Mouse (Mus musculus) liver, embryonic 13.5 days (tissue): ENCODE measurements around the gene Psme2. TPM values are rescaled to one million over a fixed set of nuclear protein-coding genes. Genes with fewer than 3 reads are reported as not detected.

ENCODE experiments used
- ATAC-seq: fragments of 200-750 bp; cut with Nextera tagmentation; 2 replicates; pipeline ENCODE4 v1.8.0; 2017; ENCODE audit warnings: low read depth, mild to moderate bottlenecking, moderate number of reproducible peaks, moderate library complexity
- DNase-seq: peaks from one replicate; pipeline ENCODE4 v3.0.0; 2022
- H3K27ac ChIP-seq: fragments of 300-500 bp; sonication (generic); 2 replicates; pipeline ENCODE4 v1.5.1; 2015; ENCODE audit warnings: moderate library complexity, mild to moderate bottlenecking, inconsistent platforms
- H3K27me3 ChIP-seq: fragments of 300-500 bp; sonication (generic); 2 replicates; pipeline ENCODE4 v1.6.1; 2015; ENCODE audit warnings: mild to moderate bottlenecking, inconsistent platforms
- H3K36me3 ChIP-seq: fragments of 300-500 bp; sonication (generic); 2 replicates; pipeline ENCODE4 v1.6.1; 2015; ENCODE audit warnings: mild to moderate bottlenecking, inconsistent platforms
- H3K4me1 ChIP-seq: fragments of 300-500 bp; sonication (generic); replicated peaks from 2 replicates; pipeline ENCODE4 v1.6.1; 2015; ENCODE audit warnings: inconsistent platforms
- H3K4me2 ChIP-seq: fragments of 300-500 bp; sonication (generic); 2 replicates; pipeline ENCODE4 v1.6.1; 2015; ENCODE audit warnings: inconsistent platforms, mild to moderate bottlenecking, moderate library complexity
- H3K4me3 ChIP-seq: fragments of 300-500 bp; sonication (generic); replicated peaks from 2 replicates; pipeline ENCODE4 v1.5.1; 2015; ENCODE audit warnings: mild to moderate bottlenecking, inconsistent platforms
- H3K9ac ChIP-seq: fragments of 300-500 bp; sonication (generic); 2 replicates; pipeline ENCODE4 v1.6.1; 2015; ENCODE audit warnings: mild to moderate bottlenecking, inconsistent platforms
- H3K9me3 ChIP-seq: fragments of 300-500 bp; sonication (generic); replicated peaks from 2 replicates; pipeline ENCODE4 v1.6.1; 2016; ENCODE audit warnings: inconsistent platforms
- WGBS: fragments of 180-500 bp; shearing (Covaris S2); methylation state at CpG from one replicate; pipeline ENCODE4 v1.1.7; 2015; ENCODE audit not compliant: insufficient replicate concordance; 5-methylcytosine and 5-hydroxymethylcytosine counted together
- polyA plus RNA-seq: library from polyadenylated mRNA; unstranded; fragments of >200 nt; fragmentation: Nextera tagmentation; extraction: Ambion mirVana; gene quantifications from 2 replicates; pipeline ENCODE4 v1.2.1, GENCODE M21; 2015

The Psme2 gene
- polyA plus RNA-seq, 1 experiment from 2014 or later: 202 TPM

GRCm38 (mm10) chr14:55614565-55615178 is 23.8 kb upstream of the Psme2 start:
- Histone ChIP-seq H3K9me3 (no peaks in the 10 kb centered on the region), H3K9ac (peak overlapping the region; percentile 36; the same call in 1 of the 2 replicates), H3K4me3 (no peak overlapping the region), H3K27me3 (no peaks in the 10 kb centered on the region), H3K27ac (peak overlapping the region; percentile 89), H3K36me3 (peaks cover 12% of the 10 kb centered on the region), H3K4me1 (peaks cover 61% of the 10 kb centered on the region), H3K4me2 (0 out of 2 replicates have a peak overlapping the region, but pooled peaks have one; percentile 19)
- WGBS: 26% methylated on average over 7 of the region's 7 CpGs
- DNase-seq (peak; percentile 54), ATAC-seq (peak; percentile 81)

DNA sequence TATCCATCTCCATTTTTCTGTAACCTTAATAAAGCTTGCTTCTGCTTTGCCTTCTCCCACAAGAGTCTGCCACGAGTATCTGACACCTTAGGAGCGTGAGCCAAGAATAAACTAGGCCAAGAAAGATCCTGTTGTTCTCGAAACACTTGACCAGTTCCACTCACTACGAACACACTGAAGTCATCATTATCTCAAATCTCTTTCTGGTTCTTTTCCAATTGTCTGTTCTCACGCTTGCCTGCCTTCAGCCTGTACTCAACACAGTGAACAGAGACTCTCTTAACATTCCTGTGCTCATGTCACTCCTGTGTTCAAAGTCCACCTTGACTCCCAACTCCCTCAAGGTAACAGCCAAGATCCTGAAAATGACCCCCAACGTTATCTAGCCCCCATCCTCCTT is 22.4 kb upstream of the Psme2 start:
- H3K9me3 ChIP-seq: no peaks in the 10 kb centered on the region
- H3K4me1 ChIP-seq: peaks cover 59% of the 10 kb centered on the region
- peak overlapping the region; percentile 82 for H3K27ac ChIP-seq
- no peaks in the 10 kb centered on the region for H3K27me3 ChIP-seq
- ATAC-seq (no peak), DNase-seq (no peak)
- peaks cover 25% of the 10 kb centered on the region for H3K36me3 ChIP-seq
- no peak overlapping the region for H3K4me2 ChIP-seq
- H3K4me3 ChIP-seq: no peak overlapping the region
- no peak overlapping the region for H3K9ac ChIP-seq
- WGBS: 60% methylated on average over 6 of the region's 6 CpGs

- Histone ChIP-seq H3K9me3 (no peaks in the 10 kb centered on the region), H3K4me3 (no peak overlapping the region), H3K27ac (no peak overlapping the region), H3K27me3 (no peaks in the 10 kb centered on the region), H3K4me2 (0 out of 2 replicates have a peak overlapping the region, but pooled peaks have one; percentile 6), H3K4me1 (peaks cover 62% of the 10 kb centered on the region), H3K36me3 (peaks cover 63% of the 10 kb centered on the region), H3K9ac (no peak overlapping the region)
- 90% methylated on average over 6 of the region's 6 CpGs for WGBS
- ATAC-seq: no peak
- DNase-seq: no peak
Measured at GRCm38 (mm10) chr14:55608339-55608738, 17.4 kb upstream of the Psme2 start.

- H3K9me3 ChIP-seq: no peaks in the 10 kb centered on the region
- ATAC-seq: peak; percentile 30
- peak overlapping the region; percentile 77 for H3K27ac ChIP-seq
- 66% methylated on average over 16 of the region's 16 CpGs for WGBS
- peak overlapping the region; percentile 85 for H3K4me2 ChIP-seq
- peak; percentile 31 for DNase-seq
- peaks cover 86% of the 10 kb centered on the region for H3K36me3 ChIP-seq
- H3K4me1 ChIP-seq: peaks cover 65% of the 10 kb centered on the region
- peak overlapping the region; percentile 64 for H3K4me3 ChIP-seq
- no peaks in the 10 kb centered on the region for H3K27me3 ChIP-seq
- peak overlapping the region; percentile 78 for H3K9ac ChIP-seq
Measured at GRCm38 (mm10) chr14:55605743-55606459, 15.0 kb upstream of the Psme2 start.

GRCm38 (mm10) chr14:55604823-55605222 is 13.9 kb upstream of the Psme2 start:
- peak overlapping the region; percentile 64 for H3K4me3 ChIP-seq
- H3K27me3 ChIP-seq: no peaks in the 10 kb centered on the region
- H3K36me3 ChIP-seq: peaks cover 88% of the 10 kb centered on the region
- peaks cover 65% of the 10 kb centered on the region for H3K4me1 ChIP-seq
- peak overlapping the region; percentile 90 for H3K27ac ChIP-seq
- peak overlapping the region; percentile 85 for H3K4me2 ChIP-seq
- no peak for DNase-seq
- no peak for ATAC-seq
- peak overlapping the region; percentile 78 for H3K9ac ChIP-seq
- no peaks in the 10 kb centered on the region for H3K9me3 ChIP-seq
- 85% methylated on average over 11 of the region's 11 CpGs for WGBS

DNA sequence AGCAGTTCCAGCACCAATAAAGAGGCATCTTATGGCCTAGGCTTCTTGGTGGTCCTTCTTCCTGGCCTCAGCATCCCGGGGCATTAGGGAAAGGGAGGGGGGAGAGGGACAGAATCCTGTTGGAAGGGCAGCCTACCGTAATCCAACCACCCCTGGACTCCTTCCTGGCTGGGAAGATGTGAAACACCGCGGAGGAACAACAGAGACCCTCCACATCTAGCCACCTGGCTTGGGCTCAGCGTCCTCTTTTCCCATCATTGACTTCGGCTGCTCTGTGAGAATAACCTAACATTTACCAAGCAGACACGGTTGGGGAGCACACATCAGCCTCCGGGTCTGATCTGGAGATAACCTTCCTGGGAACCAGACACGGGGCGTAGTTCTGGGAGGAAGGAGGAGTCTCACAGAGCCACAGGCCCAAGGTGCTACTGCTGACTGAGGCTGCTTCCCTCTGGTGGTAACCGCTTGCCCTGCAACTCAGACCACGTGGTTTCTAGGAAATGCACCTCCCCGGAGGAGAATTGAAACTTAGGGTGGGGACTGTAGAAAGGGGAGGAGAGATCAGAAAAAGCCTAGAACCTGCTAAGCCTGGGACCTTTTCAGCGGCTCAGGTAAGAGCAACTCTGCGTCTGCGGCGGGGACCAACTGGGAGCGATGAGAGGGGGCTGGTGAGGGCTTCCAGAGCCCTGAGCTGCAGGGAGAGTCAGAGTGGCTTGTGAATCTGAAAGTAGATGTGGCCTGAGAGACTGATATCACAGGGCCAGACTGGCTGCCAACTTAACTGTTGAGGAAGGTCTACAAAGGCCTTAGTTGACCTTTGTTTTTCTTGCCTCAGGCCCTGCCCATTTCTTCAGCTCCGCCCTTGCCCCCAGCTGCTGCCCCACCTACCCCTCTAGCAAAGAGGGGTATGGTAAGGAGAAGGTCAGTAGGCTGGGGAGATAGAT is 13.0 kb upstream of the Psme2 start:
- H3K36me3 ChIP-seq: peaks cover 88% of the 10 kb centered on the region
- WGBS: 11% methylated on average over 19 of the region's 19 CpGs
- peak; percentile 93 for ATAC-seq

DNA sequence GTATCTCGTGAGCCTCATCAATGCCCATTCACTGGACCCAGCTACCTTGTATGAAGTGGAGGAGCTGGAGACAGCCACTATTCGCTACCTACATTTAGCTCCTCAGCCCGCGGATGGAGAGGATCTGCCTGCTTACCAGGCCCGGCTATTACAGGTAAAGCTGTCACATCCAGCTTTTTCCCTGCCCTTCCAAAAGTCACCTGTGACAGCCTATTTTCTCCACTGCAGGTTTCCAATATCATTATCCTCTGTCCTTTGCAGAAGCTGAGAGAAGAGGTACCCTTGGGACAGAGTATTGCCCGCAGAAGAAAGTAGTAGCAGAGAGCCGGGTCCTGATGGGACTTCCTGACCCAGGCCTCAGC is 12.3 kb upstream of the Psme2 start, which contains the start of gene Irf9:
Gene Irf9 (plus strand): TSS at position 301 of the 362 bp plus-strand sequence.
- Histone ChIP-seq H3K27me3 (no peaks in the 10 kb centered on the region), H3K9me3 (no peaks in the 10 kb centered on the region), H3K4me3 (peak within 1 kb of the TSS; percentile 64), H3K4me1 (peaks cover 60% of the 10 kb centered on the region), H3K36me3 (peaks cover 88% of the 10 kb centered on the region), H3K4me2 (peak within 1 kb of the TSS; percentile 85), H3K27ac (peak within 1 kb of the TSS; percentile 92), H3K9ac (peak within 1 kb of the TSS; percentile 78)
- ATAC-seq (no peak), DNase-seq (no peak)
- 78% methylated on average over 7 of the region's 7 CpGs for WGBS

More for the DNA sequence above, 13.0 kb upstream of the Psme2 start:
- Histone ChIP-seq H3K4me3 (peak overlapping the region; percentile 64), H3K4me1 (peaks cover 65% of the 10 kb centered on the region), H3K9me3 (no peaks in the 10 kb centered on the region), H3K9ac (peak overlapping the region; percentile 78), H3K4me2 (peak overlapping the region; percentile 85), H3K27me3 (no peaks in the 10 kb centered on the region), H3K27ac (peak overlapping the region; percentile 92)
- peak; percentile 94 for DNase-seq

DNA sequence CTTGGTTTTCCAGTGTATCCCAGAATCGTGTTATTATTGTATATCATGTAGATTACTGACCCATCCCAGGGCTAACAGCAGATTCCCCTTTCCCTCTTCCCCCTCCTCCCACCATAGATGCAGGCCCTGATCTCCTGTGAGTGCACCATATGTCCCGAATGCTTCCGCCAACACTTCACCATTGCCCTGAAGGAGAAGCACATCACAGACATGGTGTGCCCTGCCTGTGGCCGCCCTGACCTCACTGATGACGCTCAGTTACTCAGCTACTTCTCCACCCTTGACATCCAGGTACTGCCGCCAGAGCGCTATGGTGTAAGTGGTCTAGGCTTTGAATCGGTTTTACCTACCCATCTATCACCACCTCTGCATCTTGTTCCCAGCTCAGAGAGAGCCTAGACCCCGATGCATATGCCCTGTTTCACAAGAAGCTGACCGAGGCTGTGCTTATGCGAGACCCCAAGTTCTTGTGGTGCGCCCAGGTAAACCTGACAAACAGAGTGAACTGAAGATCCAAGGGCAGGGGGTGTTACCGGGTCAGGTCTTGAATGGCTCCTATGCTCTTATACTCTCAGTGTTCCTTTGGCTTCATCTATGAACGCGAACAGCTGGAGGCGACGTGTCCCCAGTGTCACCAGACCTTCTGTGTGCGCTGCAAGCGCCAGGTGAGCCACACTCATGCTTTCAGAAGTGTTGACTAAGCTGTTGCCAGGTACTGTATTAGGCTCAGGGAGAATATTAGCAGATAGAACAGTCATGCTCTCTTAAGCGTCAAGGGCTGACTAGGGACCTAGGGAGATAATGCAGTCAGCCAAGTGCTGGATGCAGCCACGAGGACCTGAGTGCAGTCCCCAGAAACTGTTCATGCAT is 7.8 kb upstream of the Psme2 start:
- H3K36me3 ChIP-seq: peaks cover 96% of the 10 kb centered on the region
- 89% methylated on average over 21 of the region's 21 CpGs for WGBS
- ATAC-seq: no peak

GRCm38 (mm10) chr14:55596036-55596690 is 5.2 kb upstream of the Psme2 start:
- DNase-seq: no peak
- H3K9ac ChIP-seq: no peak overlapping the region
- peaks cover 76% of the 10 kb centered on the region for H3K36me3 ChIP-seq
- H3K4me3 ChIP-seq: no peak overlapping the region
- ATAC-seq: no peak
- no peaks in the 10 kb centered on the region for H3K27me3 ChIP-seq
- peaks cover 22% of the 10 kb centered on the region for H3K4me1 ChIP-seq
- 81% methylated on average over 13 of the region's 13 CpGs for WGBS
- no peaks in the 10 kb centered on the region for H3K9me3 ChIP-seq
- H3K4me2 ChIP-seq: no peak overlapping the region
- no peak overlapping the region for H3K27ac ChIP-seq

More for the DNA sequence above, 7.8 kb upstream of the Psme2 start:
- no peak for DNase-seq
- no peaks in the 10 kb centered on the region for H3K9me3 ChIP-seq
- no peak overlapping the region for H3K27ac ChIP-seq
- no peaks in the 10 kb centered on the region for H3K27me3 ChIP-seq
- peaks cover 22% of the 10 kb centered on the region for H3K4me1 ChIP-seq
- H3K9ac ChIP-seq: no peak overlapping the region
- H3K4me2 ChIP-seq: no peak overlapping the region
- no peak overlapping the region for H3K4me3 ChIP-seq

- 6% methylated on average over 16 of the region's 16 CpGs for WGBS
- no peaks in the 10 kb centered on the region for H3K9me3 ChIP-seq
- H3K27me3 ChIP-seq: no peaks in the 10 kb centered on the region
- peaks cover 51% of the 10 kb centered on the region for H3K4me1 ChIP-seq
- peak overlapping the region; percentile 88 for H3K4me2 ChIP-seq
- H3K9ac ChIP-seq: peak overlapping the region; percentile 95
- peak overlapping the region; percentile 99 for H3K27ac ChIP-seq
- H3K36me3 ChIP-seq: peaks cover 61% of the 10 kb centered on the region
- peak overlapping the region; percentile 92 for H3K4me3 ChIP-seq
- DNase-seq: no peak
- no peak for ATAC-seq
Measured at GRCm38 (mm10) chr14:55592226-55592625, 1.3 kb upstream of the Psme2 start.
